In genomic region chr7:24840331-24840730, GRCm38 (mm10) we compare ENCODE assay signal across 31 mouse cellular contexts. TPM values are rescaled to one million over a fixed set of nuclear protein-coding genes. Genes with fewer than 3 reads are reported as not detected.
A peak's percentile ranks its signal among the peaks of the same experiment; 100 is the strongest.
DNase-seq lines count a peak whose midpoint lies in the region; ATAC-seq and TF ChIP-seq lines count a peak whose summit lies in the region.
"Had no signal": no experiment of that assay in that cellular context is flagged by ENCODE, and none has a peak within 500 bp of the region (broad histone marks: within the 10 kb centered on the region; RNA-seq: fewer than 3 reads in every experiment).

No protein-coding gene starts in this region.

- H3K4me1 ChIP-seq in CH12.LX (ENCODE audit: control insufficient read depth in 1 of 2, insufficient read depth in 2 of 2), result peaks cover 23 to 52% of the 10 kb centered on the region in 2 experiments
- H3K4me1 ChIP-seq in ES-E14 (ENCODE audit: control insufficient read depth in 2 of 2, insufficient read depth in 2 of 2, low read length in 2 of 2, poor library complexity in 1 of 2), result peaks cover 0 to 13% of the 10 kb centered on the region in 2 experiments; a peak in 2 of 4 replicates
- no peaks in the 10 kb centered on the region for H3K4me1 ChIP-seq in midbrain, embryonic 14.5 days (ENCODE audit: control insufficient read depth, insufficient read depth, low read length)
- H3K4me1 ChIP-seq: embryonic facial prominence, embryonic 15.5 days; forebrain, embryonic 12.5 days had no signal

- in situ Hi-C loops in CH12.LX (cut with MboI; ENCODE audit: low pct_ligation_motif_present, low pct_unique_long_range_greater_than_20kb, low sequenced_read_pairs) (no loop called here), ES-E14 (cut with MboI; ENCODE audit: low sequenced_read_pairs in 2 of 2, unreplicated experiment in 2 of 2) (loop anchor here in 1 of 2 experiments (10.0 kb wide), 1 partner anchor 124 kb away; no protein-coding TSS in a partner anchor)

- H3K9ac ChIP-seq in CH12.LX (ENCODE audit: insufficient read depth, low read depth) (no peak overlapping the region), ES-E14 (ENCODE audit: insufficient read depth, low read depth, low read length, poor library complexity, severe bottlenecking) (no peak overlapping the region)
- no peak overlapping the region for H3K9ac ChIP-seq in midbrain, embryonic 14.5 days (replicated peaks; ENCODE audit: low read length)
- H3K9ac ChIP-seq: embryonic facial prominence, embryonic 13.5 days; embryonic facial prominence, embryonic 15.5 days; forebrain, embryonic 12.5 days had no signal

- no peak for DNase-seq in CH12.LX (ENCODE audit: extremely low read depth)
- no peak for DNase-seq in ES-E14 (ENCODE audit: low read depth, low spot score)
- DNase-seq in ZHBTc4 (ENCODE audit: low read depth, low spot score), result peak; percentile 25
- no peak for DNase-seq in heart, adult 9 months (ENCODE audit: low spot score in 2 of 2)
- DNase-seq in midbrain, embryonic 14.5 days, result no peak
- DNase-seq: adrenal gland, adult 2 months; adrenal gland, postnatal 10 days; adrenal gland, postnatal 25 days; B cell, adult 2 months; cerebellum, adult 11 months; cerebellum, adult 18-20 months; cerebellum, adult 8-10 months; cerebellum, adult 9-11 months; cerebellum, postnatal 14 days; cerebellum, postnatal 36 days; embryo, embryonic 11 days had no signal

- H3K27ac ChIP-seq in CH12.LX (ENCODE audit: insufficient read depth, low read depth) (no peak overlapping the region), ES-E14 (ENCODE audit: insufficient read depth, low read depth, low read length, poor library complexity, severe bottlenecking) (0 out of 2 replicates have a peak overlapping the region, but pooled peaks have one; percentile 40)
- no peak overlapping the region for H3K27ac ChIP-seq in midbrain, embryonic 14.5 days (replicated peaks; ENCODE audit: low read depth, low read length)
- H3K27ac ChIP-seq: embryonic facial prominence, embryonic 13.5 days; embryonic facial prominence, embryonic 15.5 days; forebrain, embryonic 10.5 days; forebrain, embryonic 12.5 days had no signal

- no peaks in the 10 kb centered on the region for H3K79me2 ChIP-seq in CH12.LX (replicated peaks; ENCODE audit: control insufficient read depth, extremely low read depth, insufficient read depth, poor library complexity, severe bottlenecking)

- WGBS in midbrain, embryonic 14.5 days, result 59% methylated on average over 3 of the region's 3 CpGs

- H3K4me2 ChIP-seq in CH12.LX (ENCODE audit: insufficient read depth, low read depth, poor library complexity, severe bottlenecking), result no peak overlapping the region
- no peak overlapping the region for H3K4me2 ChIP-seq in midbrain, embryonic 14.5 days (ENCODE audit: low read length)
- H3K4me2 ChIP-seq: embryonic facial prominence, embryonic 13.5 days; embryonic facial prominence, embryonic 15.5 days; forebrain, embryonic 12.5 days had no signal

- no peak for TF ChIP-seq CTCF in CH12.LX (conservative IDR thresholded peaks at IDR 0.05 in 1 of 2, IDR thresholded peaks at IDR 0.05 in 1 of 2; ENCODE audit: low read depth in 2 of 2, low read length in 2 of 2)

- H3K36me3 ChIP-seq in CH12.LX (replicated peaks in 1 of 2; ENCODE audit: control insufficient read depth in 1 of 2, insufficient read depth in 1 of 2, low read length in 1 of 2) (no peaks in the 10 kb centered on the region), ES-E14 (ENCODE audit: control insufficient read depth, insufficient read depth, low read length, poor library complexity, severe bottlenecking) (no peaks in the 10 kb centered on the region)
- H3K36me3 ChIP-seq in midbrain, embryonic 14.5 days (ENCODE audit: control insufficient read depth, insufficient read depth, low read length), result no peaks in the 10 kb centered on the region
- H3K36me3 ChIP-seq: embryonic facial prominence, embryonic 13.5 days; embryonic facial prominence, embryonic 15.5 days; forebrain, embryonic 10.5 days; forebrain, embryonic 12.5 days had no signal

- dilution Hi-C loops in CH12.LX (cut with MboI; ENCODE audit: extremely low pct_ligation_motif_present, extremely low pct_unique_long_range_greater_than_20kb, low sequenced_read_pairs), result no loop called here

- TF ChIP-seq RAD21 in CH12.LX (IDR thresholded peaks at IDR 0.05; ENCODE audit: low read depth, low read length), result no peak

- ATAC-seq in megakaryocyte progenitor cell, adult 5-6 weeks (replicated peaks; ENCODE audit: poor library complexity), result no peak
- ATAC-seq in midbrain, embryonic 14.5 days (ENCODE audit: low FRiP score, low TSS enrichment), result no peak
- ATAC-seq: CD4-positive, CD25-positive, alpha-beta regulatory T cell, adult 4 months; forebrain, embryonic 14.5 days; forebrain, embryonic 16.5 days had no signal

- no peaks in the 10 kb centered on the region for H3K27me3 ChIP-seq in CH12.LX (replicated peaks)
- H3K27me3 ChIP-seq in midbrain, embryonic 14.5 days (ENCODE audit: control insufficient read depth, insufficient read depth, low read length), result no peaks in the 10 kb centered on the region
- H3K27me3 ChIP-seq: embryonic facial prominence, embryonic 13.5 days; embryonic facial prominence, embryonic 15.5 days; forebrain, embryonic 12.5 days had no signal

- H3K4me3 ChIP-seq in CH12.LX (replicated peaks in 1 of 3; ENCODE audit: low read depth in 2 of 3, low read length in 2 of 3, poor library complexity in 1 of 3) (no peak overlapping the region), ES-E14 (ENCODE audit: insufficient read depth in 1 of 2, low read depth in 1 of 2, low read length in 2 of 2, poor library complexity in 1 of 2, severe bottlenecking in 1 of 2) (no peak overlapping the region)
- H3K4me3 ChIP-seq in midbrain, embryonic 14.5 days (replicated peaks; ENCODE audit: low read depth, low read length), result no peak overlapping the region
- H3K4me3 ChIP-seq: embryonic facial prominence, embryonic 13.5 days; embryonic facial prominence, embryonic 15.5 days; erythroblast, embryonic 14.5 days; forebrain, embryonic 10.5 days; forebrain, embryonic 12.5 days had no signal

- no peak for TF ChIP-seq EP300 in CH12.LX (IDR thresholded peaks at IDR 0.05; ENCODE audit: low read length)

- H3K9me3 ChIP-seq in CH12.LX (replicated peaks; ENCODE audit: low read length) (no peaks in the 10 kb centered on the region), ES-E14 (ENCODE audit: control insufficient read depth, insufficient read depth, low read depth, low read length) (no peaks in the 10 kb centered on the region)
- H3K9me3 ChIP-seq in midbrain, embryonic 14.5 days (ENCODE audit: control insufficient read depth, low read length), result no peaks in the 10 kb centered on the region
- H3K9me3 ChIP-seq: embryonic facial prominence, embryonic 13.5 days; embryonic facial prominence, embryonic 15.5 days; forebrain, embryonic 10.5 days; forebrain, embryonic 12.5 days had no signal

- peak; percentile 40; the same call in 1 of the 2 replicates for TF ChIP-seq POLR2A in CH12.LX (IDR thresholded peaks at IDR 0.05; ENCODE audit: low read depth, low read length)

TF ChIP-seq in CH12.LX, 34 proteins besides CTCF, POLR2A, EP300 and RAD21:
- TF ChIP-seq CHD1 (IDR thresholded peaks at IDR 0.05; ENCODE audit: low read depth, low read length), result no peak
- peak; percentile 65 for TF ChIP-seq ZNF384 (IDR thresholded peaks at IDR 0.05; ENCODE audit: low read depth, low read length)
- TF ChIP-seq TBP (conservative IDR thresholded peaks at IDR 0.05; ENCODE audit: low read depth, low read length), result peak; percentile 82

TF ChIP-seq in ES-E14, 5 proteins besides CTCF, POLR2A, EP300 and RAD21:
- TF ChIP-seq ZNF384 (IDR thresholded peaks at IDR 0.05; ENCODE audit: low read depth, low read length), result peak; percentile 91
- no peak for TF ChIP-seq CHD2 (IDR thresholded peaks at IDR 0.05; ENCODE audit: low read depth, low read length)
TF ChIP-seq in ES-E14: peak in this region for 1.

RNA-seq across cellular contexts. Expression of gene Gm9844, which starts 21.7 kb away (rescaled TPM):
- total RNA-seq in CH12.LX (2012; rRNA removed) (1.3 and 1.4 TPM in 2 replicates), CH12.LX (2014; rRNA removed) (19.9 and 25.1 TPM in 2 replicates), ES-E14 (2012; rRNA removed) (4.6 and 6.7 TPM in 2 replicates)
- 4.7 and 10.2 TPM in 2 replicates for polyA plus RNA-seq in CH12.LX (2012; ENCODE audit: insufficient read length, low read depth)
- 1.2 and 1.5 TPM in 2 replicates for total RNA-seq in megakaryocyte progenitor cell, adult 5-6 weeks (2015)
- total RNA-seq in megakaryocyte progenitor cell, adult 5-6 weeks (2017), result 6.0 and 6.6 TPM in 2 replicates
- polyA plus RNA-seq in midbrain, embryonic 14.5 days (2014; fragmentation: Nextera tagmentation; extraction: Ambion mirVana), result 36.2 and 58.3 TPM in 2 replicates
- polyA plus RNA-seq: adrenal gland, adult 2 months had no signal

RNA-seq across cellular contexts. Expression of gene Lypd4, which starts 29.4 kb away (rescaled TPM):
- total RNA-seq in CH12.LX (2012; rRNA removed), result not detected in 2 replicates
- total RNA-seq in CH12.LX (2014; rRNA removed), result not detected in 2 replicates
- not detected in 2 replicates for polyA plus RNA-seq in CH12.LX (2012; ENCODE audit: insufficient read length, low read depth)
- 0.18 TPM in 1 of 2 replicates, not detected in the other for total RNA-seq in ES-E14 (2012; rRNA removed)
- total RNA-seq in megakaryocyte progenitor cell, adult 5-6 weeks (2015), result not detected in 2 replicates
- not detected in 2 replicates for total RNA-seq in megakaryocyte progenitor cell, adult 5-6 weeks (2017)
- not detected in 2 replicates for polyA plus RNA-seq in midbrain, embryonic 14.5 days (2014; fragmentation: Nextera tagmentation; extraction: Ambion mirVana)
- total RNA-seq: adrenal gland, adult 2 months; adrenal gland, postnatal 10 days; adrenal gland, postnatal 25 days; adrenal gland, postnatal 4 days; common myeloid progenitor, adult 5-6 weeks had no signal
- polyA plus RNA-seq: adrenal gland, adult 2 months; brain, embryonic 14.5 days; CD4-positive, CD25-positive, alpha-beta regulatory T cell, adult 4 months; embryonic facial prominence, embryonic 11.5 days; embryonic facial prominence, embryonic 13.5 days; embryonic facial prominence, embryonic 15.5 days; erythroblast, embryonic 14.5 days; forebrain, embryonic 10.5 days; forebrain, embryonic 12.5 days; forebrain, embryonic 14.5 days; forebrain, embryonic 16.5 days; frontal cortex, adult 2 months had no signal

RNA-seq across cellular contexts. Expression of gene Dmrtc2, which starts 29.5 kb away (rescaled TPM):
- not detected in 2 replicates for total RNA-seq in CH12.LX (2012; rRNA removed)
- total RNA-seq in CH12.LX (2014; rRNA removed), result not detected in 2 replicates
- not detected in 2 replicates for polyA plus RNA-seq in CH12.LX (2012; ENCODE audit: insufficient read length, low read depth)
- 0.53 and 0.54 TPM in 2 replicates for total RNA-seq in ES-E14 (2012; rRNA removed)
- not detected in 2 replicates for total RNA-seq in megakaryocyte progenitor cell, adult 5-6 weeks (2015)
- total RNA-seq in megakaryocyte progenitor cell, adult 5-6 weeks (2017), result not detected in 2 replicates
- not detected in 2 replicates for polyA plus RNA-seq in midbrain, embryonic 14.5 days (2014; fragmentation: Nextera tagmentation; extraction: Ambion mirVana)
- total RNA-seq: adrenal gland, adult 2 months; adrenal gland, postnatal 10 days; adrenal gland, postnatal 25 days; common myeloid progenitor, adult 5-6 weeks had no signal
- polyA plus RNA-seq: adrenal gland, adult 2 months; CD4-positive, CD25-positive, alpha-beta regulatory T cell, adult 4 months; embryonic facial prominence, embryonic 11.5 days; embryonic facial prominence, embryonic 13.5 days; erythroblast, embryonic 14.5 days; forebrain, embryonic 10.5 days; forebrain, embryonic 12.5 days; forebrain, embryonic 14.5 days; forebrain, embryonic 16.5 days; frontal cortex, adult 2 months; Patski had no signal

RNA-seq across cellular contexts. Expression of gene Rps19, which starts 43.8 kb away (rescaled TPM):
- total RNA-seq in CH12.LX (2012; rRNA removed) (4,140 and 4,169 TPM in 2 replicates), CH12.LX (2014; rRNA removed) (2,094 and 2,149 TPM in 2 replicates), ES-E14 (2012; rRNA removed) (2,686 and 2,786 TPM in 2 replicates)
- 1,720 and 1,739 TPM in 2 replicates for polyA plus RNA-seq in CH12.LX (2012; ENCODE audit: insufficient read length, low read depth)
- total RNA-seq in megakaryocyte progenitor cell, adult 5-6 weeks (2015), result 2,965 and 3,011 TPM in 2 replicates
- 1,012 and 1,228 TPM in 2 replicates for total RNA-seq in megakaryocyte progenitor cell, adult 5-6 weeks (2017)
- 1,428 and 1,598 TPM in 2 replicates for polyA plus RNA-seq in midbrain, embryonic 14.5 days (2014; fragmentation: Nextera tagmentation; extraction: Ambion mirVana)

RNA-seq across cellular contexts. Expression of gene Cd79a, which starts 56.9 kb away (rescaled TPM):
- total RNA-seq in CH12.LX (2012; rRNA removed) (71.3 and 75.2 TPM in 2 replicates), CH12.LX (2014; rRNA removed) (46.6 and 51.8 TPM in 2 replicates), ES-E14 (2012; rRNA removed) (1.3 and 1.5 TPM in 2 replicates)
- polyA plus RNA-seq in CH12.LX (2012; ENCODE audit: insufficient read length, low read depth), result 313 and 422 TPM in 2 replicates
- total RNA-seq in megakaryocyte progenitor cell, adult 5-6 weeks (2015), result 0.34 and 0.35 TPM in 2 replicates
- total RNA-seq in megakaryocyte progenitor cell, adult 5-6 weeks (2017), result 0.08 and 0.78 TPM in 2 replicates
- 0.28 TPM in 1 of 2 replicates, not detected in the other for polyA plus RNA-seq in midbrain, embryonic 14.5 days (2014; fragmentation: Nextera tagmentation; extraction: Ambion mirVana)
- total RNA-seq: common myeloid progenitor, adult 5-6 weeks had no signal
- polyA plus RNA-seq: forebrain, embryonic 14.5 days; Patski had no signal
